Mouse (Mus musculus): Measurements from ENCODE around the gene Gm6526. TPM values are rescaled to one million over a fixed set of nuclear protein-coding genes. Genes with fewer than 3 reads are reported as not detected.
"Not testable (repeated sequence)": the region's sequence is repeated elsewhere in the genome, so short reads cannot be mapped to it uniquely, and the experiment has no call there.

Gene Gm6526
- total and polyA plus RNA-seq, 3 experiments: 0.36 to 1.2 TPM; not detected in 1

GRCm38 (mm10) chr14:43804435-43804834, 56.8 kb downstream of the Gm6526 start:
- H3K9ac ChIP-seq (ENCODE audit: control insufficient read depth, low read depth, low read length, poor library complexity, severe bottlenecking); H3K79me2 ChIP-seq (ENCODE audit: control insufficient read depth, insufficient read depth, low read length, poor library complexity); H3K27ac ChIP-seq (ENCODE audit: control insufficient read depth, low read depth, low read length); H3K4me3 ChIP-seq (ENCODE audit: control insufficient read depth in 1 of 2, insufficient read depth in 1 of 2, low read depth in 2 of 2, low read length in 2 of 2); H3K36me3 ChIP-seq (ENCODE audit: control insufficient read depth in 1 of 2, insufficient read depth in 2 of 2, low read length in 2 of 2); H3K9me3 ChIP-seq (replicated peaks; ENCODE audit: insufficient read depth, low read length); H3K27me3 ChIP-seq (ENCODE audit: control insufficient read depth in 1 of 2, insufficient read depth in 2 of 2, low read length in 2 of 2); DNase-seq (ENCODE audit: low read depth, low spot score); H3K4me1 ChIP-seq (ENCODE audit: control insufficient read depth in 1 of 2, insufficient read depth in 2 of 2, low read length in 2 of 2): not testable (repeated sequence)
- TF ChIP-seq CTCF (IDR thresholded peaks at IDR 0.05 in 2 of 3, conservative IDR thresholded peaks at IDR 0.05 in 1 of 3; ENCODE audit: control insufficient read depth in 1 of 3, insufficient read depth in 1 of 3, low read depth in 2 of 3, low read length in 3 of 3, poor library complexity in 1 of 3, severe bottlenecking in 1 of 3): peak in 2 of 3 experiments; percentile 7 to 23; a peak in 3 of 6 replicates

Other genes with a start within 250 kb of the Gm6526 start
- gene Gm5799, start 204.3 kb upstream of the Gm6526 start, total RNA-seq (2012; rRNA removed): not detected in 2 replicates
- not detected for gene Gm5799, start 204.3 kb upstream of the Gm6526 start, polyA plus RNA-seq (2012; ENCODE audit: insufficient read depth in 1 of 2, insufficient read length in 2 of 2, low read depth in 1 of 2, low replicate concordance in 2 of 2, missing spikeins in 1 of 2)
- not detected in 2 replicates for gene Gm17654, start 168.7 kb upstream of the Gm6526 start, total RNA-seq (2012; rRNA removed)
- not detected for gene Gm17654, start 168.7 kb upstream of the Gm6526 start, polyA plus RNA-seq (2012; ENCODE audit: insufficient read depth in 1 of 2, insufficient read length in 2 of 2, low read depth in 1 of 2, low replicate concordance in 2 of 2, missing spikeins in 1 of 2)
- not detected in 2 replicates for gene Gm10375, start 139.9 kb upstream of the Gm6526 start, total RNA-seq (2012; rRNA removed)
- not detected for gene Gm10375, start 139.9 kb upstream of the Gm6526 start, polyA plus RNA-seq (2012; ENCODE audit: insufficient read depth in 1 of 2, insufficient read length in 2 of 2, low read depth in 1 of 2, low replicate concordance in 2 of 2, missing spikeins in 1 of 2)
- not detected in 2 replicates for gene Gm8165, start 70.7 kb upstream of the Gm6526 start, total RNA-seq (2012; rRNA removed)
- gene Gm8165, start 70.7 kb upstream of the Gm6526 start, polyA plus RNA-seq (2012; ENCODE audit: insufficient read depth in 1 of 2, insufficient read length in 2 of 2, low read depth in 1 of 2, low replicate concordance in 2 of 2, missing spikeins in 1 of 2): not detected
- 6.6 and 9.2 TPM in 2 replicates for gene Gm7324, start 50.0 kb upstream of the Gm6526 start, total RNA-seq (2012; rRNA removed)
- gene Gm7324, start 50.0 kb upstream of the Gm6526 start, polyA plus RNA-seq (2012; ENCODE audit: insufficient read depth in 1 of 2, insufficient read length in 2 of 2, low read depth in 1 of 2, low replicate concordance in 2 of 2, missing spikeins in 1 of 2): 1 to 10 TPM in 1 of 2 experiments, not detected in 1; 3.1 TPM
- gene Gm16506, start 20.4 kb upstream of the Gm6526 start, total RNA-seq (2012; rRNA removed): not detected in 2 replicates
- gene Gm16506, start 20.4 kb upstream of the Gm6526 start, polyA plus RNA-seq (2012; ENCODE audit: insufficient read depth in 1 of 2, insufficient read length in 2 of 2, low read depth in 1 of 2, low replicate concordance in 2 of 2, missing spikeins in 1 of 2): not detected
- gene Gm8180, start 36.9 kb downstream of the Gm6526 start, total RNA-seq (2012; rRNA removed): not detected in 2 replicates
- gene Gm8180, start 36.9 kb downstream of the Gm6526 start, polyA plus RNA-seq (2012; ENCODE audit: insufficient read depth in 1 of 2, insufficient read length in 2 of 2, low read depth in 1 of 2, low replicate concordance in 2 of 2, missing spikeins in 1 of 2): not detected
- not detected in 2 replicates for gene Ear1, start 127.7 kb downstream of the Gm6526 start, total RNA-seq (2012; rRNA removed)
- not detected for gene Ear1, start 127.7 kb downstream of the Gm6526 start, polyA plus RNA-seq (2012; ENCODE audit: insufficient read depth in 1 of 2, insufficient read length in 2 of 2, low read depth in 1 of 2, low replicate concordance in 2 of 2, missing spikeins in 1 of 2)
- gene Ear10, start 175.7 kb downstream of the Gm6526 start, total RNA-seq (2012; rRNA removed): not detected in 2 replicates
- not detected for gene Ear10, start 175.7 kb downstream of the Gm6526 start, polyA plus RNA-seq (2012; ENCODE audit: insufficient read depth in 1 of 2, insufficient read length in 2 of 2, low read depth in 1 of 2, low replicate concordance in 2 of 2, missing spikeins in 1 of 2)
- gene Gm8113, start 177.5 kb downstream of the Gm6526 start, total RNA-seq (2012; rRNA removed): 18.1 and 18.3 TPM in 2 replicates
- gene Gm8113, start 177.5 kb downstream of the Gm6526 start, polyA plus RNA-seq (2012; ENCODE audit: insufficient read depth in 1 of 2, insufficient read length in 2 of 2, low read depth in 1 of 2, low replicate concordance in 2 of 2, missing spikeins in 1 of 2): 10 to 100 TPM in 1 of 2 experiments, not detected in 1; 21.2 TPM
- gene Ang5, start 209.2 kb downstream of the Gm6526 start, total RNA-seq (2012; rRNA removed): not detected in 2 replicates
- not detected for gene Ang5, start 209.2 kb downstream of the Gm6526 start, polyA plus RNA-seq (2012; ENCODE audit: insufficient read depth in 1 of 2, insufficient read length in 2 of 2, low read depth in 1 of 2, low replicate concordance in 2 of 2, missing spikeins in 1 of 2)

Measured in MEL (cell line).